Mouse (Mus musculus) embryo, embryonic 10 days (tissue): ENCODE measurements around the gene Cacng6.

ENCODE experiments used
- DNase-seq: peaks from one replicate; pipeline ENCODE4 v3.0.0-alpha.2; 2015; ENCODE audit warnings: low spot score

The Cacng6 gene

GRCm38 (mm10) chr7:3463306-3463705 is 39.3 kb downstream of the Cacng6 start:
- no peak for DNase-seq

GRCm38 (mm10) chr7:3468614-3469013 is 44.6 kb downstream of the Cacng6 start:
- no peak for DNase-seq

- no peak for DNase-seq
Observed at GRCm38 (mm10) chr7:3472774-3473173, 48.8 kb downstream of the Cacng6 start.

- DNase-seq = peak; percentile 77
Observed at GRCm38 (mm10) chr7:3474291-3475080, 50.5 kb downstream of the Cacng6 start.

GRCm38 (mm10) chr7:3476728-3477127 is 52.7 kb downstream of the Cacng6 start:
- DNase-seq = no peak

- DNase-seq = no peak
Observed at GRCm38 (mm10) chr7:3481948-3482608, 58.1 kb downstream of the Cacng6 start.
